Mouse (Mus musculus) frontal cortex, adult 2 months (tissue): ENCODE results near the gene Sept7. TPM values are rescaled to one million over a fixed set of nuclear protein-coding genes. Genes with fewer than 3 reads are reported as not detected.
"Not testable (repeated sequence)": the region's sequence is repeated elsewhere in the genome, so short reads cannot be mapped to it uniquely, and the experiment has no call there.

Experiments
- DNase-seq, 2 experiments: peaks; one replicate each; pipeline ENCODE4 v3.0.0; 2022; ENCODE audit warnings: low spot score in 1 of 2; ENCODE audit errors: extremely low spot score in 1 of 2
- polyA plus RNA-seq: library from polyadenylated mRNA; depleted of rRNA; stranded (reverse); fragments of >200 nt; gene quantifications from 2 replicates; pipeline ENCODE4 v1.2.3, GENCODE M21; 2012

Sept7 gene
- polyA plus RNA-seq, 1 experiment = 267 TPM

DNA sequence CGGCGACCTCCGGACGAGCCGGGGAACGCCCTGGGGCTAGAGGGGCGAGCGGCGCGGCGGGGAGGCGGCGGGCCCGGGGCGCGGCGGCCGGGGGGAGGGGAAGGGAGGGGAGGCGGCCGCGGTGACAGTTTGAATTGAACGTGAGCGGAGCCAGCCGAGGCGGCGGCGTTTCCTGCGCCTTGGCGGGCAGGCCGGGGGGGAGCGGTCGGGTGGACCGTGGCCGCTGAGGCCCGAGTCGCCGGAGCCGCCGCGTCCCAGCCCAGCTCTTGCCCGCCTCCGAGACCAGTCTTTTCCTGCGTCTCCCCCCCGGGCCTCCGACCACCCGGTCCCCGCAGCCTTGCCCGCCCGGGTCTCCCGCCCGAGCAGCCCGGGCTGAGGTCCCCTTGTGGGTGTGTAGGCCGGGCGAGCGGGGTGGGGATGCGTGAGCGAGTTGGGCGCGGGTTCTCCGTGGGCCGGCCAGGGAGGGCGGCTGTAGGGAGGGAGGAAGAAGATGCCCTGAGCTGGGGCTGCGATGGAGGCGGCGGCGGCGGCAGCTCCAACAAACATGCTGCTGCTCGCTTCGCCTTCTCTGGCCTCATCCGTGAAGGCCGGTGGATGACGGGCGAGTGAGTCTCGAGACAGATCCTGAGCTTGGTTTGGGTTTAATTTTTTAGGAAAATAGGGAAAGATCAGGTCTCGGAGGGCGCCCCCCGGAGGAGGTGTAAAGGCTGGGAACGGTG, 679 bp downstream of the Sept7 start:
- DNase-seq = peak; percentile 41 to 76

DNA sequence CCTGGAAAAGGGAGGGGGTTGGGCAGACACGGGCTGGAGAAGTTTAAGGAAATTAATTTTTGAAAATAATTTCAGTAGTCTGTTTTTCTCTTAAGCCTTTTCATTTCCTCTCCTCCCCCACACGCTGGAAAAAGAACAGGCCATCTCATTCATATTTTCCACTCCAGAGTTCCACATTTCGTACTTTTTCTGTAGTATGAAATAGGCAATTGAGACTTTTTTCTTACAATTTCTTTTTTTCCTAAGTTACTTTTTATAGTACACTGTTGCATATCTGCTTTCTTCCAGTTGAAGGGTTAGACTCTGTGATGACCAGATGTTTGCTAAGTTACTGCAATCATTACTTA, 1.2 kb downstream of the Sept7 start:
- no peak for DNase-seq

DNA sequence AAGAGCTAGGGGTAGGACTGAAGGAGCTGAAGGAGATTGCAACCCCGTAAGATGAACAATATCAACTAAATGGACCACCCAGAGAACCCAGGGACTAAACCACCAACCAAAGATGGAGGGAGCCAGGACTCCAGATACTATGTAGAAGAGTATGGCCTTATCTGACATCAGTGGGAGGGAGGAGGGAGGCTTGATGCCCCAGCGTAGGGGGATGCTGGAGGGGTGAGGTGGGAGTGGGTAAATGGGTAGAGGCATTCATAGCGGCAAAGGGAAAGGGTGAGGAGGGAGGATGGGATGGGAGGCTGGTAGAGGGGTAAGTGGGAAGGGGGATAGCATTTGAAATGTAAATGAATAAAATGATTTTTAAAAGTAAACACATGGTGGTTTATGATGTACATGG, 8.2 kb downstream of the Sept7 start:
- no peak for DNase-seq

DNA sequence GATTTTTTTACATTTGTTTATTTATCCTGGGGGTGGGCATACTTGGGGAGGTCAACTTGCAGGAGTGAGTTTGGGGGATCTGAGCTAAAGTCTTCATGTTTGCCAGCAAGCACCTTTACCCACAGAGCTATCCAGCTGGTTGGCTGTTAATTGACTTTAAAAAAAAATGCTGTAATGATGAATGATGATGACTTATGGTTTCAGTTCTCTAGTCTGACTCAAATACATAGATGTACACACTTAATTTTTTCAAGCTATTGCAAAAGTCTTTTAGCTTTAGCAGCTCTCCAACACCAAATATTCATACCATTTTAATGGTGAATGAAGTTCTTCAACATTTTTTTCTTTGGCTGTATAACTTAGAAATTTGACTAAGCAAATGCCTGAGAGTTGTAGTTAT, 8.7 kb downstream of the Sept7 start:
- DNase-seq = no peak

DNA sequence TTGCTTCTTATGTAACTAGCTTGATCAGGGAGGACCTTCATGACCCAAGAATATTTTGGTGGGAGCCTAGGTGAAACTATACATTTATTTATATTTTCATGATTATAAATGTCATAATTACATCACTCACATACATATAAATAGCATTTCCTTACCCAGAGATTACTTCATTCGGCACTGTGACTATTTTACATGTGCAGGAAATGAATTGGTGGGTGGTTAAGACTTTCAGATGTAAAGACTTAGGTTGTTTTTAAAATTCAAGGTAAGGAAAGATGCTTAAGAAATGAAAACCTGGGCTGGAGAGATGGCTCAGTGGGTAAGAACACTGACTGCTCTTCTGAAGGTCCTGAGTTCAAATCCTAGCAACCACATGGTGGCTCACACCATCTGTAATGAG, 9.8 kb downstream of the Sept7 start:
- DNase-seq = no peak

DNA sequence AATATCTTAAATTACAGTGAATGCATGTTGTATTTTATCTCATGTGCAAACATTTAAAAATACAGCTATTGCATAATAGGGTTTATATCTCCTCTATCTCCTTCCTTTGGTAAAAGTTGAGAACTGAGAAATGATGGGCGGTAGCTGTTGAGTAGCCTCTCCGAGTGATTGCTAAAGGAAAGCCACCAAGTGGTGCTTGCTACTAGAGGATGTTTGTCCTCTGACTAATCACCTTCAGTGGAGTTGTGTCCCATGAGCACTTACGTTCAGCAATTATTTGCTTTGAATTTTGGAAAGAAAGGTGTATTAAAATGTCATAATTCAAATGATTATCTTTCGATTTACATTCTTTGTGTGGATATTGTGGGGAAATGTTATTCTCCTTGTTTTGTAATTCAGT, 13.6 kb downstream of the Sept7 start:
- DNase-seq = no peak

DNA sequence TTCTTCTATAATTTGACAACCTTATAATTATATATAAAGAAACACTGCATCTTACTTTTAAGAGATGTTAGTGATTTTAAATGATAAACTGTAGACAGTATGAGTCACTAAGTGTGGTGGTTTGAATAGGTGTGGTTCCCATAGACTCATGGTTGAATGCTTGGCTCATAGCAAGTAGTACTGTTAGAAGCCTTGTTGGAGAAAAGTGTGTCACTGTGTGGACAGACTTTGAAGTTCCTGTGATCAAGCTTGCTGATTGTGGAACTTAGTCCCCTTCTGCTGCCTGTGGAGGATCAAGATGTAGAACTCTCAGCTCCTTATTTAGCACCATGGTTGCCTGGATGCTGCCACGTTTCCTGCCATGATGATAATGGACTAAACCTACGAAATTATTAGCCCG, 14.9 kb downstream of the Sept7 start:
- DNase-seq = no peak

DNA sequence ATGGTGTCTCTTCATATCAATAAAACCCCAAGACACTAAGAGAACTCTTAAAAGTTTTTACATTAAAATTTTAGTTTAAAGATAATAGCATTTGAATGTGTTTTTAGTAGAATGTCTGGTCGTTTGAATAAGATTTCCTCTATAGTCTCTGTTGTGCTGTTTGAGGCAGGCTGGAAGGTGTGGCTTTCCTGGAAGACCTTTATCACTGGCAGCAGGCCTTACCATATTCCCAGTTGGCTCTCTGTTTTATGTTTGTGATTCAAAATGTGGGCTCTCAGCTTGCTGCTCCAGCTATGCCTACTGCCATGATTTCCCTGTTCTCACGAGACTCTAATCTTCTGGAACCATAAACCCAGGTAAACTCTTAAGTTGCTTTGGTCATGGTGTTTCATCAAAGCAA, 15.3 kb downstream of the Sept7 start:
- DNase-seq = no peak

DNA sequence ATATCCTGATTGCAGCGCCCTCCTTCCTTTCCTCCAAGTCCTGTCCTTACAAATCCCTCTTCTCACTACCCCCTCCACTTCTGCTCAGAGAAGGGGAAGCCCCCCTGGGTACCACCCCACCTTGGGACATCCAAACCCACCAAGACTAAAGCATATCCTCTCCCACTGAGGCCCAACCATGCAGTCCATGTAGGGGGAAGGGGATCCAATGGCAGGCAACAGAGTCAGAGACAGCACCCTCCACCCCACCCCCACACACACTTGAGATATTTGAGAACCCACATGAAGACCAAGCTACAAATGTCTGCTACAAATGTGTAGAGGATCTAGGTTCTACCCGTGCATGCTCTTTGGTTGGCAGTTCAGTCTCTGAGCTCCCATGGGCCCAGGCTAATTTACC, 19.7 kb downstream of the Sept7 start:
- no peak for DNase-seq

DNA sequence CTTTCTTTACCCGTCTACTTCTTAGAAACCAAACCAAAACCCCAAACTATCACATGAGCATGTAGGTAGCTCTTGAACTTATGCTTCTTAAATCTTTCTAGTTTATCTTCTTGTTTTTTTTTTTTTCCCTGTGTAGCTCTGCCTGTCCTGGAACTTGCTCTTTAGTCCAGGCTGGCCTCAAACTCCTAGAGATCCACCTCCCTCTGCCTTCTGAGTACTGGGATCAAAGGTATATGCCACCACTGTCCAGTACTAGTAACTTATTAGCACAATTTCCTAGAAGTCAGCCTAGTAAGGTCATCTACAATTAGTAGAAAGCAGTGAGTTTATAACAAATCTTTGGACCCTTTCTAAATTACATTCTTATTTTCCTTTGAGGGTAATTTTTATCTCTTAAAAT, 37.6 kb downstream of the Sept7 start:
- DNase-seq = no peak

DNA sequence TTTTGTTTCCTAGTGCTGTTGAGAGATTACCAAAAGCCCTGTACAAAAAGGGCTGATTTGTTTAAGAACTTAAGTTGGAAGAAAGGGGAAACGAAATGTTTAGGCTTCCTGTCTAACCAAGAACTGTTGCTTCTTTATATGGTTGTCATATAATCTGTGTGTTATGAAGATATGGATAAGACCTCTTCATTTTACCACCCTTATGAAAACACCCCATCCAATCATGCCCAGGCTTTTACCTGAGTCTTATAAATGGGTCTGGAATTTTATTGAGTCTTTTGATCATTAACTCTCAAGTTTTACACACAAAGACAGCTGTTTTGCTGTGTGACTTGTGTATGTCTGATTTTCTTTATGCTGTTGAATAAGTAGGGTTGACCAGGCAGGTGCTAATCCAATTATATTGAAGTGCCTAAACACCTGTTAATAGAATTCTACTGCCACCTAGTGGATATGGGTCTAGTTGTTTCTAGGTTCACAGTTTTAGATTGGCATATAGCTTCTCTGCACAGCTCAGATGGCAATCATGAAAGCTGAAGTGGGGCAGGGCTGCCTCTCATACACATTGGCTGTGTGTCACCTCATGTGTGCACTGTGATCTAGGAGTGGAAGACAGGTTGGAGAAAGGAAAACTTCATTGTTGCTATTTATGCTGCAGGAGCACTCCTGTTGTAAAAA, 57.4 kb downstream of the Sept7 start:
- peak in 1 of 2 experiments; percentile 77 for DNase-seq

DNA sequence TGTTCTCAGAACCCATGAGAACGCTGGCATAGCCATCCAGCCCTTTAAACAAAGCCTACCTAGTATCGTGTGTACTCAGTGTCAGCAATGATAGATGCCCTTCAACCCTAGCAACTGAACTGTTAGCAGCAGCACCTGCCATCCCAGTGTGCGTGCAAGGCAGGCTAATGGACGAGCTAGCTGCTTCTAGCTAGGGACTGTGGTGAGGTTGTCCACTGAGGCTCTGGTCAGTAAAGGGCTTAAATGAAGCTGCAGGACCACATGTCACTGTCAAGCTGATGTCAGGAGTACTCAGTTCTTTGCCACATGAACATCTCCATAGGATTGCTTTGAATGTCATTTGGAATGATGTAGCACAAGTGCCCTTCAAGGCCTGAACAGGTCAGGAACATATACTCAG, 62.1 kb downstream of the Sept7 start:
- DNase-seq = no peak

DNA sequence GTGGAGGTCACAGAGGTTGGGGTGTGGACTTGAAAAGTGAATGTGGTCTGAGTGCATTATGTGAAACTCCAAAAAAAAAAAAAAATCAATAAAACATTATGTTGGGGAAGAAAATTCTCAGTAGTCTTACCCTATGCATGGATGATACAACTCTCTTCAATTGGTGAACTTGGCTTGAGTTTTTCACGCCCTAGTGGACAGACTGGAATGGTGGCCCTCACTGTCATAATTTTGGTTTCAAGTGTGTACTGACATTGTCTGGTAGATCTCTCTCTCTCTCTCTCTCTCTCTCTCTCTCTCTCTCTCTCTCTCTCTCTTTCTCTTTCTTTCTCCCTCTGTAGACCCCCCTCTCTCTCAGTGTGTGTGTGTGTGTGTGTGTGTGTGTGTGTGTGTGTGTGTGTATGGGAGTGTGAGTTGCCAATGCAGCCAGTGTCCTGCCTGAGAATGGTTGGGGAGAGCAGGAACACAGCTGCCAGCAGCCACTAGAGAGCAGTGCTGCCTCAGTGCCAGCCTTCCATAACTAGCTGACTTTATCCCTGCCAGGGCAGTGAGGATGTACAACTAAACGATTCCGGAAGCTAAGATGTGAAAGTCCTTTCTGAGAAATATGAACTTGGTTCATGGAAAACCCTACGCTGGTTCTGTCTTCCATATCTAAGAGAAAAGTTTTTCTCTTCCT, 65.7 kb downstream of the Sept7 start:
- peak; percentile 49 to 80 for DNase-seq

DNA sequence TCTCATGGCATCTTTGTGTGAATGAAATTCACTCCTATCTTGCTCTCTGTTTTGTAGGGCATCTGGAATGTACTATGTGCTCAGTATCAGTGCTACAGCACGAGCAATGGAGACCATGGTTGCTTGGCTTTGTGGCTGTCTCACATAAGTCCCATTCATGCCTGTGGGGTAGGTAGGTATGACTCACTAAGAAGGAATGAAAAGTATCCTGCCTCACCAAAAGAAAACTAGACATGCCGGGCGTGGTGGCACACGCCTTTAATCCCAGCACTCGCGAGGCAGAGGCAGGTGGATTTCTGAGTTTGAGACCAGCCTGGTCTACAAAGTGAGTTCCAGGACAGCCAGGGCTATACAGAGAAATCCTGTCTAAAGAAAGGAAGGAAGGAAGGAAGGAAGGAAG, 67.4 kb downstream of the Sept7 start:
- not testable (repeated sequence) for DNase-seq

DNA sequence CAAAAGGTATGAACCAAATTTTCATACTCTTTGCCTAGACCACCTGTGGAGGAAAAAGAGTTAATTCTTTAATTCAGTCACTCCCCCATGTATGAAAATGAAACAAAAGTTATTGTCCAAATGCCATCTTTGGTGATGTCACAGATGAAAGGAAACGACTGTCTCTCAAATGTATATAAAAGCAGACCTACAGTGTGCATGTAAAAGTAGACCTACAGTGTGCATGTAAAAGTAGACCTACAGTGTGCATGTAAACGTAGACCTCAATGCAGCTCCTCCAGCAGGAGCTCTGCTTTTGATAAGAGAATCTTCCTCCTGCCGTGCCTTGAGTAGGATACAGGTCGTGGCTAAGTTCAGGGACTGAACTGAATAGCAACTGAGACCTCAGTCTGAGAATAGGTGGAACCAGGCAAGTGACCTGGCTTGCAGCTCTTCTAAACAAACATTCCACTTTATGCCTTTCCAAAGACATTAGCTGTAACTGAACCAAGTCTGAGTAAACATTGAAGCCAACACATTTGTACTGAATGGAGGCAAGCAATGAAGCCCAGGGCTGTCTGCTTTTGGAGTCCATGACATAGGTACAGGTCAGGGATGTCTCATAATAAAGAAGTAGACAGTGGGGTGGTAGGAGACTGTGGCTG, 75.6 kb downstream of the Sept7 start:
- no peak for DNase-seq

DNA sequence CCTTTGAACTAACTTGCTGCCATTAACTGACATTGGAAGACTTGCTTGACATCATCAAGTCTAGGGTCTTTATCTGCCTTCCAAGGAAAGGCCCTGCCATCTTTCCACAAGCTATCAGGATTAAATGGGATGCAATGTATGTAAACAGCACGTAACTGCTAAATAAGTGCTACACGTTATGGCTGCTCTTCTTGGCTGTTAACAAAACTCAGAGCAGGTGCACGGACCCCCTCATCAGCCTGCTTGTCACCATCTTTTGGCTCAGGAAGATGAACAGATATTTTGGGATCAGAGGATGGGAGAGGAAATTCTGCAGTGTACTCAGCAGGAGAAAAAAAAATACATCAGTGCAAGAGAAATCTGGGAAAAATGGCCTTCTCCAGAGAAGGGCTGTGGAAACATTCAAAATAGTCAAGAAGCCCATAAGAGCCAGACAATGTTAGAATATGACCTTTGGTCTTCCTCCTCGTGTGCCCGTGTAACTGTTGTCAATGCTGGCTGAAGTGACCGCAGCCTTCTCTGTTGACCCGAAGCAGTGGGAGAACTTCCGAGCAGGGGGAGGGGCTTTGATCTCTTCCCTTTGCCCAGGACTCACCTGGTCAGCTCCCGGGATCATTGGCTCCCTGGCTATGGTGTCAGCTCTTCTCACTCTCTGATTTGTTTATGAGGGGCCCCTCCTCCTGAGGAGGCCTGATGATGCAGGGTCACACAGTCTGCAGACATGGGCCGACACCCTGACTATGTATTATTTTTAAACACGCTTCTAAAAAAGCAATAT, 76.9 kb downstream of the Sept7 start:
- DNase-seq = no peak

DNA sequence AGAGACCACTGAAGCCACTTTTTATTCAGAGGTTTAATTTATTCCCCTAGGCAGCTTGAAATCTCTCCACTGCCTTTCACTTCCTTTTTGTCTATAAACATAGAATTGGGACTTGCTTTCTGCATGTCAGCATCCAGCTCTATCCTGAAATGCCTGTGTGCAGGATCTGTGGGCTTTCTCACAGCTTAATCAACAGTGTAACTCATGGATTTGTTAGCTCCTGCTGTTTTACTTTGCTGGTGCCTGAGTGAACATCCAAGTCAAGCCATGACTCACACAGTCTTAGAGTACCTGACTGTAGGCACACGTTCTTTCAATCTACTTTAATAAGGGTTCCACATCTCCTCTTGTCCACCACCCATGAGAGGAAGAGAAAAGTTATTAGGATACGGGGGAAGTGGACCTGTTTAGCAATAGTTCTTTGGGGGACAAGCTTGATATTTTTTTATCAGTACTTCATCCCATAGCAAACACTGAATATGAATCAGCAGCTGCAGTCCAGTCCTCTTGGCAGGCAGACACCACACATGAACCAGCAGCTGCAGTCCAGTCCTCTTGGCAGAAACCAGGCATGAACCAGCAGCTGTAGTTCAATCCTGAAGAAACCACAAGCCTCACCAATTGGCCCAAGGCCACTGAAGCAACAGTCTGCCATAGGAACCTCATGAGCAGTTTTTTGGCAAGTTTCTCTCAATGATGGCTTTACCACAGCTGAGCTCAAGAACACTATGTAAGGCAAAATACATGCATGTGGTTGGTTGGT, 85.4 kb downstream of the Sept7 start:
- peak in 1 of 2 experiments; percentile 26 for DNase-seq

DNA sequence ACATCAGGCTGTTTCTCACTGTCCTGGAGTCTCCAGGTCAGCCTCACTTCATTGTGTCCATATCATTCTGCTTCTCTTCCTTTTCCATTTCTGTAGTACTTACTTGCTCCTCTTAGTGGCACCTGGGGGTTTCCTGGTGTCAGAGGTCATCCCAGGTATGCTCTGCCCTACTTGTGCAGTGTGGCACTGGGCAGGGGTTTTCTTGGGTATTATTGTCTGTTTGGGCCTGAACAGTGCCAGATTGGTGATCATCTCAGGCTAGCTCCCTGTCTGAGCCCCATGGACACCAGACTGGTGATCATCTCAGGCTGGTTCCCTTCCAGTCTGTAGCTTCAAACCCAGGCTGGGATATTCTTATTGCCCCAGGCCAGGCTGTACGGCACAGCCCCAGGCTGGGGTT, 88.2 kb downstream of the Sept7 start:
- no peak for DNase-seq

DNA sequence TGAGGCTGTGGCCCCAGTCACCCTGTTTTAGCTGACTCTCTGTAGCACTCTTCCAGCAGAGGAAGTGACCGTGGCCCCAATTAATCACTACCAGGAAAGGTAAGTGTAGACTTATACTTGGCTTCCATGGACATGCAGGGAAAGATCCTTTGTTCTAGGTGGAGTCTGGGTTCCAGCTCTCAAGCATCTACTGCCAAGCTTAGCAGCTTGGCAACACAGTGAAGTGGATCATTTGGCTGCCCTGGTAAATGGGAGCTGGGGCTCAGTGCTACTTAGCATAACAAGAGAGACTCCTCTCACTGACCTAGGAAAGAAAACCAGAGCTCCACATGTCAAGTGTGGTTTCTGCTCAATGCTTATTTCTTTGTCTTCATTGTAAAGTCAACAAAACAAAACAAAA, 101.5 kb downstream of the Sept7 start:
- DNase-seq = no peak

DNA sequence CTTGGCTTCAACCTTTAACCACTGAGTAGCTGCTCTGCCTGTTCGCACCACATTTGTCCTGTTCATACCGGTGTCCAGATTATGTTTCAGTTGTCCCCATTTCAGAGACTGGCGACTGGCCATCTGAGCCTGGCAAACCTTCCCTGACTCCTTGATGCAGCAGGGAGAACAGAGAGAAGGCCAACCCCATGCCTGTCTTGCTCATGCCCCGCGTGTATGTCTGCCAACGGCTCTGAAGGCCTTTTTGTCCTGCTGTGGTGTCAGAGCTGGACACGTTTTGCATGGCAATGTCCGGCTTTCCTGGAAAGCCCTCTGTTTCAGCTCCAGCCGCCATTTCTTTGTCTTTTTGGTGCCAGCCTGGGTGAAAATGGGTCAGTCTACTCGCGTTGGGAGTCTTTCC, 103.6 kb downstream of the Sept7 start:
- DNase-seq = peak; percentile 44 to 60
